Mouse (Mus musculus): ENCODE measurements around the gene Abhd15.
"Not testable (repeated sequence)": the region's sequence is repeated elsewhere in the genome, so short reads cannot be mapped to it uniquely, and the experiment has no call there.

Abhd15 gene

GRCm38 (mm10) chr11:77512891-77513810 lies 1.8 kb upstream of the Abhd15 start:
- peak; percentile 92 to 95 for DNase-seq

DNA sequence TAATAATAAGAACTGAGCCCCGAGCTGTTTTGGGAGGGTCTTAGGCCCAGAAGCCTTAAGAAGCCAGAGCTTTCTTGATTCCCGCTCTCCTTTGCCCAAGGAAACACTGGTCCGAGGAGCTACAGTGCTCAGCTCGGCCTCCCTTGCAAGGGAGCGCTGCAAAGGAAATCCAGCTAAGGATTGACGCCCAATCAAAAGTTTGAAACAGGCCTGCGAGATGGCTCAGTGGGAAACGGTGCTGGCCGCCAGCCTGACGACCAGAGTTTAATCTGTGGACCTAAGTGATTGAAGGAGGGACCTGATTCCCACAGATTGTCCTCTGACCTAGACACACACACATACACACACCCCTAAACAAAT lies 1.1 kb upstream of the Abhd15 start:
- peak; percentile 33 to 54 for DNase-seq

- no peak for DNase-seq
Observed at GRCm38 (mm10) chr11:77514281-77514831, 565 bp upstream of the Abhd15 start.

- DNase-seq = no peak
Observed at GRCm38 (mm10) chr11:77515637-77516552, 974 bp downstream of the Abhd15 start, which contains the start of gene Trp53i13. Trp53i13 (minus strand) TSS chr11:77515980.

- peak in 1 of 2 experiments; percentile 18 for DNase-seq
Observed at GRCm38 (mm10) chr11:77516553-77517425, 1.9 kb downstream of the Abhd15 start.

- DNase-seq = peak in 1 of 2 experiments; percentile 15
Observed at GRCm38 (mm10) chr11:77518051-77518798, 3.3 kb downstream of the Abhd15 start.

DNA sequence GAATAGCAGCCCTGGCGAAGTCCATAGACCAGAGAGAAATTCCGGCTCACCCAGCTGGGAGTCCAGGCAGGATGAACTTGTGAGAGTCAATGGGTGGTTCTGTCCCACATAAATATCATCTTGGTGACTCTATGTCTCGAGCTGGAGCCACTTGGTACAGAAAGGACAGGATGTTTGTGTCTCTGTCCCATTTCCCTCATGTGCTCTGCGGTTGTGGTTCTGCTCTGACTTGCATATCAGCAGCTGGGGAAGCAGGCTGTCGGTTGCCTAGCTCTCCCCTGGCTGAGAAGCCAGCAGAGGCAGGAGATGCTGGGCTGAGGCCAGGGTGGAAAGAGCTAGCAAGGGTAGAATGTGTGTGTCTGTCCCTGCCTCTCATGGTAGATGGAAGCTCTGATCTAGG lies 4.1 kb downstream of the Abhd15 start, which contains the start of gene Gm10392:
Gene Gm10392 (minus strand): TSS at position 156 of the 400 bp plus-strand sequence.
- DNase-seq = peak in 1 of 2 experiments; percentile 22

- DNase-seq = peak in 1 of 2 experiments; percentile 52
Observed at GRCm38 (mm10) chr11:77520601-77521529, 5.9 kb downstream of the Abhd15 start.

GRCm38 (mm10) chr11:77525804-77526486 lies 11.0 kb downstream of the Abhd15 start:
- no peak for DNase-seq

DNA sequence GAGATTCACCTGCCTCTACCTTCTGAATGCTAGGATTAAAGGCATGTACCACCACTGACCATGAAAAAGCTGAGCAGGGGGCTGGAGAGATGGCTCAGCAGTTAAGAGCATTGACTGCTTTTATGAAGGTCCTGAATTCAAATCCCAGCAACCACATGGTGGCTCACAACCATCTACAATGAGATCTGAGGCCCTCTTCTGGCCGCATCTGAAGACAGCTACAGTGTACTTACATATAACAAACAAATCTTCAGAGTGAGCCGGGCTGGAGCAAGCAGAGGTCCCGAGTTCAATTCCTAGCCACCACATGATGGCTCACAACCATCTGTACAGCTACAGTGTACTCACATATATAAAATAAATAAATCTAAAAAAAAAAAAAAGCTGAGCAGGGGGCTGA lies 13.5 kb downstream of the Abhd15 start:
- DNase-seq = not testable (repeated sequence)

DNA sequence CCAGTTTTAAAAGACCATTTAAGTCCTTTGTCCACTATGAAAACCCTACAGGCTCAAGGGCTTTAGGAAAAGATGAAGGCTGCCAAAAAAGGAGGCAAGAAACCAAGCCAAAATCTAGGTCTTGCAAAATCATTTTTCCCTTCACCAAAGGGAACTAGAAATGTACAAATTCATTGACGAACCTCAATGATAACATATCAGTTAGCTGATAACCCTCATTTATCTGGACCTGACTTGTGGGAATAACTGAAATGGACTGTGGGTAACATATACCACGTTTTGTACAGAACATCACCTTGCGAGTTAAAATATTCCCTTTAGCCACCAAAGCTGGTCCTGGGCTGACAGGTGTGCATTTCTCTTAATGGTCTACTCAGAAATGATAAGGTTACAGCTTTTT lies 14.7 kb downstream of the Abhd15 start:
- no peak for DNase-seq

DNA sequence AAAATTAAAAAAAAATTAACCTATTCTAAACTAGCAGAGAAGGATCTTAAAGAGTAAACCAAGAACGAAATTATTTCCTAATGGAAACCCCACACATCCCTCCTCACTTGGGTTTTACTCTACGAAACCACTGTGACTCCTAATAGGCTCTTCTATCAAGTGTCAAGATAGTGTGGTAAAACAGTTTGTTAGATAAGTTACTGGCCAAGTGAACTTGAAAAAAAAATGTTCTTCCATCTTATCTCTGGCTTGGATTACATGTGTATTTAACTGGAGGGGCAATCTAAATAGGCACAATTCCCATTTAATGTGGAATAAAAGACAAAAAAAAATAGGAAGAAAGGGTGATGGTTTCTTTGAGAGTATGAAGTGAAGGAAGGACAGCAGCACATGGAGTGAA lies 15.9 kb downstream of the Abhd15 start:
- DNase-seq = no peak

- no peak for DNase-seq
Observed at GRCm38 (mm10) chr11:77532202-77532846, 17.4 kb downstream of the Abhd15 start.

GRCm38 (mm10) chr11:77545261-77545660 lies 30.3 kb downstream of the Abhd15 start:
- no peak for DNase-seq

GRCm38 (mm10) chr11:77585201-77585600 lies 70.3 kb downstream of the Abhd15 start:
- DNase-seq = no peak
